Mouse (Mus musculus) cerebellum, adult 2 months (tissue): ENCODE data around the gene Ralgapa1. TPM values are rescaled to one million over a fixed set of nuclear protein-coding genes. Genes with fewer than 3 reads are reported as not detected.

ENCODE experiments used
- DNase-seq, 2 experiments: peaks; one replicate each; pipeline ENCODE4 v3.0.0; 2021
- H3K27ac ChIP-seq: fragments of 200-500 bp; 2 replicates; pipeline ENCODE4 v1.5.1; 2012; ENCODE audit warnings: low read length, control low read depth, inconsistent platforms; ENCODE audit not compliant: insufficient read depth
- H3K27me3 ChIP-seq: fragments of 200-500 bp; 2 replicates; pipeline ENCODE4 v1.6.1; 2012; ENCODE audit warnings: inconsistent platforms, mild to moderate bottlenecking, low read length, moderate library complexity; ENCODE audit not compliant: control insufficient read depth, insufficient read depth
- H3K4me1 ChIP-seq: fragments of 200-500 bp; 2 replicates; pipeline ENCODE4 v1.6.1; 2011; ENCODE audit warnings: low read length; ENCODE audit not compliant: control insufficient read depth, insufficient read depth
- H3K4me3 ChIP-seq: fragments of 200-500 bp; replicated peaks from 2 replicates; pipeline ENCODE3; 2011; ENCODE audit warnings: mild to moderate bottlenecking, low read depth, low read length, control low read depth; ENCODE audit not compliant: insufficient read depth
- CTCF ChIP-seq: fragments of 200-500 bp; IDR thresholded peaks from 2 replicates; pipeline ENCODE4 v1.5.1; 2011; ENCODE audit warnings: low read depth, mild to moderate bottlenecking, control low read depth, low read length, moderate library complexity, borderline replicate concordance; ENCODE audit not compliant: insufficient read depth
- POLR2A ChIP-seq: fragments of 200-500 bp; IDR thresholded peaks from 2 replicates; pipeline ENCODE4 v1.6.1; 2011; ENCODE audit warnings: low read length, control low read depth, borderline replicate concordance; ENCODE audit not compliant: insufficient read depth
- WGBS: fragments of 180-500 bp; shearing (Covaris S2); methylation state at CpG from one replicate; pipeline ENCODE4 v1.1.7; 2018; 5-methylcytosine and 5-hydroxymethylcytosine counted together
- polyA plus RNA-seq: library from polyadenylated mRNA; depleted of rRNA; stranded (reverse); fragments of >200 nt; gene quantifications from 2 replicates; pipeline ENCODE4 v1.2.3, GENCODE M21; 2012; rRNA removed

The Ralgapa1 gene
- polyA plus RNA-seq = 56.6 and 58.0 TPM in 2 replicates

- peak; percentile 88 for DNase-seq
- Histone ChIP-seq H3K4me3 (peak within 1 kb of the TSS; percentile 69), H3K27ac (peak within 1 kb of the TSS; percentile 67), H3K27me3 (no peaks in the 10 kb centered on the region), H3K4me1 (peaks cover 2% of the 10 kb centered on the region)
- WGBS = under 1% methylated on average over 77 of the region's 78 CpGs
- TF ChIP-seq POLR2A (peak; percentile 70; the same call in 1 of the 2 replicates), CTCF (no peak)
These were observed at the start of gene Ralgapa1 for GRCm38 (mm10) chr12:55820661-55821314. TSS of gene Ralgapa1 (minus strand) at chr12:55821167.

- WGBS = 95% methylated on average over 5 of the region's 5 CpGs
- TF ChIP-seq POLR2A (no peak), CTCF (no peak)
- Histone ChIP-seq H3K4me3 (no peak overlapping the region), H3K4me1 (no peaks in the 10 kb centered on the region), H3K27me3 (no peaks in the 10 kb centered on the region), H3K27ac (no peak overlapping the region)
- DNase-seq = no peak
These were observed 48.8 kb upstream of the Ralgapa1 start for GRCm38 (mm10) chr12:55869622-55870322.

- no peak overlapping the region for H3K27ac ChIP-seq
- DNase-seq = no peak
- TF ChIP-seq POLR2A (no peak), CTCF (no peak)
These were observed 46.8 kb upstream of the Ralgapa1 start for GRCm38 (mm10) chr12:55867738-55868137.

GRCm38 (mm10) chr12:55860631-55861030 lies 39.7 kb upstream of the Ralgapa1 start:
- TF ChIP-seq CTCF = no peak
- no peak for TF ChIP-seq POLR2A
- no peaks in the 10 kb centered on the region for H3K4me1 ChIP-seq
- 95% methylated on average over 7 of the region's 7 CpGs for WGBS

More at GRCm38 (mm10) chr12:55867738-55868137, 46.8 kb upstream of the Ralgapa1 start:
- 96% methylated on average over 4 of the region's 4 CpGs for WGBS
- Histone ChIP-seq H3K4me3 (no peak overlapping the region), H3K4me1 (no peaks in the 10 kb centered on the region), H3K27me3 (no peaks in the 10 kb centered on the region)

GRCm38 (mm10) chr12:55859409-55860349 lies 38.7 kb upstream of the Ralgapa1 start:
- H3K27me3 ChIP-seq = no peaks in the 10 kb centered on the region
- H3K4me3 ChIP-seq = no peak overlapping the region
- TF ChIP-seq POLR2A = no peak
- TF ChIP-seq CTCF = no peak
- WGBS = 96% methylated on average over 17 of the region's 17 CpGs
- no peak overlapping the region for H3K27ac ChIP-seq
- H3K4me1 ChIP-seq = no peaks in the 10 kb centered on the region
- DNase-seq = no peak

More at GRCm38 (mm10) chr12:55860631-55861030, 39.7 kb upstream of the Ralgapa1 start:
- no peak for DNase-seq
- no peak overlapping the region for H3K27ac ChIP-seq
- no peak overlapping the region for H3K4me3 ChIP-seq
- no peaks in the 10 kb centered on the region for H3K27me3 ChIP-seq

GRCm38 (mm10) chr12:55850650-55851049 lies 29.7 kb upstream of the Ralgapa1 start:
- H3K4me3 ChIP-seq = no peak overlapping the region
- TF ChIP-seq POLR2A (no peak), CTCF (no peak)
- no peaks in the 10 kb centered on the region for H3K27me3 ChIP-seq
- no peak for DNase-seq
- H3K27ac ChIP-seq = no peak overlapping the region
- H3K4me1 ChIP-seq = no peaks in the 10 kb centered on the region

GRCm38 (mm10) chr12:55847851-55848250 lies 26.9 kb upstream of the Ralgapa1 start:
- DNase-seq = no peak
- WGBS = 95% methylated on average over 4 of the region's 4 CpGs
- H3K4me1 ChIP-seq = no peaks in the 10 kb centered on the region
- no peaks in the 10 kb centered on the region for H3K27me3 ChIP-seq
- TF ChIP-seq POLR2A (no peak), CTCF (no peak)
- H3K4me3 ChIP-seq = no peak overlapping the region
- H3K27ac ChIP-seq = no peak overlapping the region
